Mouse (Mus musculus): ENCODE data around the gene Usp37. TPM values are rescaled to one million over a fixed set of nuclear protein-coding genes. Genes with fewer than 3 reads are reported as not detected.

Usp37 gene
- polyA plus RNA-seq, 1 experiment from 2014 or later, result 20.9 TPM

- Histone ChIP-seq H3K27me3 (replicated peaks; ENCODE audit: control insufficient read depth, insufficient read depth, low read length) (no peaks in the 10 kb centered on the region), H3K9ac (ENCODE audit: low read depth, low read length) (peak overlapping the region; percentile 98), H3K4me3 (ENCODE audit: low read length) (peak overlapping the region; percentile 78), H3K4me2 (ENCODE audit: low read depth, low read length) (peak overlapping the region; percentile 57), H3K9me3 (ENCODE audit: control insufficient read depth, low read length) (no peaks in the 10 kb centered on the region), H3K36me3 (ENCODE audit: control insufficient read depth, insufficient read depth, low read length) (peaks cover 16% of the 10 kb centered on the region), H3K27ac (ENCODE audit: low read length) (peak overlapping the region; percentile 99), H3K4me1 (ENCODE audit: control insufficient read depth, insufficient read depth, low read length) (peaks cover 39% of the 10 kb centered on the region)
- ATAC-seq, result peak; percentile 25
- WGBS, result 5% methylated on average over 29 of the region's 29 CpGs
Measured at GRCm38 (mm10) chr1:74389831-74390286, 154.2 kb downstream of the Usp37 start.

DNA sequence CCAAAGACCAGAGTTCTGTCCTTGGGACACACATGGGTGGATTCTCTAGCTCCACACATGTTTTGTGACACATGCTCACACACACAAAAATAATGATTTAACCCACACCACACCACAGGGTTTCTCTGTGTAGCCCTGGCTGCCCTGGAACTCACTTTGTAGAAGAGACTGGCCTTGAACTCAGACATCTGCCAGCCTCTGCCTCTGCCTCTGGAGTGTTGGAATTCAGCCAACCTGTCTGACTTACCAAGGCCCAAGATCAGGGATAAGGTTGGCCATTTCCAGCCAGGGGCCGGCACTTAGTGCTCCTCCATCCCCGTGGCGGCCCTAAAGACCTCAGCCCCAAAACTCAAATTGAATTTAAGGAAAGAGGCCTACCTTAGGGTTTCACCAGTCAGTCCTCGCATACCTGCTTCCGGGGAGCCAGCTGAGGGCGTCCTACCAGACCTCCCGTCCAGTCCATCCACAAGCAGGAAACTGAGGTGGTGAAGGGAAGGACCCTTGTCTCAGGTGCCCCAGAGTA lies 155.6 kb downstream of the Usp37 start:
- no peaks in the 10 kb centered on the region for H3K9me3 ChIP-seq (ENCODE audit: control insufficient read depth, low read length)
- no peak overlapping the region for H3K4me3 ChIP-seq (ENCODE audit: low read length)
- H3K27me3 ChIP-seq (replicated peaks; ENCODE audit: control insufficient read depth, insufficient read depth, low read length), result no peaks in the 10 kb centered on the region
- H3K4me2 ChIP-seq (ENCODE audit: low read depth, low read length), result no peak overlapping the region
- H3K4me1 ChIP-seq (ENCODE audit: control insufficient read depth, insufficient read depth, low read length), result peaks cover 32% of the 10 kb centered on the region
- 79% methylated on average over 7 of the region's 7 CpGs for WGBS
- no peak overlapping the region for H3K9ac ChIP-seq (ENCODE audit: low read depth, low read length)
- peaks cover 3% of the 10 kb centered on the region; the same call in 1 of the 2 replicates for H3K36me3 ChIP-seq (ENCODE audit: control insufficient read depth, insufficient read depth, low read length)
- H3K27ac ChIP-seq (ENCODE audit: low read length), result peak overlapping the region; percentile 52; the same call in 1 of the 2 replicates
- ATAC-seq, result no peak

DNA sequence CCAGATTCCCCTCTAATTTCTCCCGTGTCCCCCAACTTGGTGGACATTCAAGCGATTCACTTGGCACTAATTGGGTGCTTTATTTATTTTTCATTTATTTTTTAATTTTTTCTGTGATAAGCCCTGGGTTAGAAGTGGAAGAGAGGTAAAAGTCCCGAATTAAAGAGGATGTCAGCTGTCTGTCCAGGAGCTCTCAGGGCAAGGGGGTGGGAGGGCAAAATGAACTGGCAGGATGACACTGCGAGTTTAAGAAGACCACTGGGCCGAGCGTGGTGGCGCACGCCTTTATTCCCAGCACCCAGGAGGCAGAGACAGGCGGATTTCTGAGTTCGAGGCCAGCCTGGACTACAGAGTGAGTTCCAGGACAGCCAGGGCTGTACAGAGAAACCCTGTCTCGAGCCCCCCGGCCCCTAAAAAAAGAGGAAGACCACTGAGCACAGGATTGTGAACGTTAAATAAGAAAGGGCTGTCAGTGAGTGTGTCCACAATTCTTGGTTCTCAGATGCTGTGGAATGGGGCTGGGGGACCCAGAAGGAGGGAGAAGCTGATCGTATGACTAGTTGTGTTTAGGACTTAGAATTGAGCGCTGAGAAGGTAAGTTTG lies 156.6 kb downstream of the Usp37 start:
- peaks cover 29% of the 10 kb centered on the region for H3K4me1 ChIP-seq (ENCODE audit: control insufficient read depth, insufficient read depth, low read length)
- WGBS, result 54% methylated on average over 15 of the region's 15 CpGs
- H3K4me2 ChIP-seq (ENCODE audit: low read depth, low read length), result peak overlapping the region; percentile 68
- no peak for ATAC-seq
- H3K9ac ChIP-seq (ENCODE audit: low read depth, low read length), result peak overlapping the region; percentile 84
- no peaks in the 10 kb centered on the region for H3K36me3 ChIP-seq (ENCODE audit: control insufficient read depth, insufficient read depth, low read length)
- H3K4me3 ChIP-seq (ENCODE audit: low read length), result peak overlapping the region; percentile 64
- peak overlapping the region; percentile 100 for H3K27ac ChIP-seq (ENCODE audit: low read length)
- no peaks in the 10 kb centered on the region for H3K27me3 ChIP-seq (replicated peaks; ENCODE audit: control insufficient read depth, insufficient read depth, low read length)
- no peaks in the 10 kb centered on the region for H3K9me3 ChIP-seq (ENCODE audit: control insufficient read depth, low read length)

GRCm38 (mm10) chr1:74386714-74387385 lies 157.2 kb downstream of the Usp37 start:
- under 1% methylated on average over 26 of the region's 26 CpGs for whole genome bisulfite sequencing

DNA sequence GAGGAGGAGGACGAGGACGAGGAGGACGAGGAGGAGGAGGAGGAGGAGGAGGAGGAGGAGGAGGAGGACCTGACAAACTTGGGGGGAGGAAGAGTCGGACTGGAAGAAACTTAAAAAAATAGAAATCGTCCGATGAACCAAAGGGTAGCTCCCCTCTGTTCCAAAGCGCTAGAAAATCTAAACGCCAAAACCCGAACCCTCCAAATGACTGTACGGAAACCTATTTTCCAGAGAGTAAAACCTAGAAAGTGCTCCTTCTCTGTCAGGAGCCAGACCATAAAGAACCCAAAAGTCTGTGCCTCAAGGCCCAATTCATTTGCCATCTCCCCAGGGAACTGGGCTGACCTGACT lies 157.7 kb downstream of the Usp37 start:
- Histone ChIP-seq H3K9ac (ENCODE audit: low read depth, low read length) (peak overlapping the region; percentile 84), H3K36me3 (ENCODE audit: control insufficient read depth, insufficient read depth, low read length) (no peaks in the 10 kb centered on the region), H3K27me3 (replicated peaks; ENCODE audit: control insufficient read depth, insufficient read depth, low read length) (no peaks in the 10 kb centered on the region), H3K4me3 (ENCODE audit: low read length) (peak overlapping the region; percentile 64), H3K27ac (ENCODE audit: low read length) (peak overlapping the region; percentile 100), H3K9me3 (ENCODE audit: control insufficient read depth, low read length) (no peaks in the 10 kb centered on the region), H3K4me2 (ENCODE audit: low read depth, low read length) (peak overlapping the region; percentile 68), H3K4me1 (ENCODE audit: control insufficient read depth, insufficient read depth, low read length) (peaks cover 29% of the 10 kb centered on the region)
- 49% methylated on average over 7 of the region's 10 CpGs for WGBS
- ATAC-seq, result no peak

More at GRCm38 (mm10) chr1:74386714-74387385, 157.2 kb downstream of the Usp37 start:
- peak; percentile 80 for ATAC-seq
- Histone ChIP-seq H3K4me2 (ENCODE audit: low read depth, low read length) (peak overlapping the region; percentile 68), H3K9ac (ENCODE audit: low read depth, low read length) (peak overlapping the region; percentile 84), H3K4me3 (ENCODE audit: low read length) (peak overlapping the region; percentile 64), H3K9me3 (ENCODE audit: control insufficient read depth, low read length) (no peaks in the 10 kb centered on the region), H3K36me3 (ENCODE audit: control insufficient read depth, insufficient read depth, low read length) (no peaks in the 10 kb centered on the region), H3K27me3 (replicated peaks; ENCODE audit: control insufficient read depth, insufficient read depth, low read length) (no peaks in the 10 kb centered on the region), H3K27ac (ENCODE audit: low read length) (peak overlapping the region; percentile 100), H3K4me1 (ENCODE audit: control insufficient read depth, insufficient read depth, low read length) (peaks cover 29% of the 10 kb centered on the region)

GRCm38 (mm10) chr1:74385531-74385930 lies 158.6 kb downstream of the Usp37 start:
- no peaks in the 10 kb centered on the region for H3K9me3 ChIP-seq (ENCODE audit: control insufficient read depth, low read length)
- ATAC-seq, result no peak
- no peak overlapping the region for H3K4me3 ChIP-seq (ENCODE audit: low read length)
- 85% methylated on average over 8 of the region's 8 CpGs for WGBS
- H3K4me1 ChIP-seq (ENCODE audit: control insufficient read depth, insufficient read depth, low read length), result peaks cover 24% of the 10 kb centered on the region
- no peak overlapping the region for H3K27ac ChIP-seq (ENCODE audit: low read length)
- H3K9ac ChIP-seq (ENCODE audit: low read depth, low read length), result no peak overlapping the region
- no peaks in the 10 kb centered on the region for H3K27me3 ChIP-seq (replicated peaks; ENCODE audit: control insufficient read depth, insufficient read depth, low read length)
- no peak overlapping the region for H3K4me2 ChIP-seq (ENCODE audit: low read depth, low read length)
- no peaks in the 10 kb centered on the region for H3K36me3 ChIP-seq (ENCODE audit: control insufficient read depth, insufficient read depth, low read length)

MicroRNAs within 50 kb of the gene (microRNA counts, 519-probe panel; counts per million panel counts)
- 3,052 counts per million, percentile 78 among the panel's probes with 10 or more counts for microRNA mmu-miR-26b

Small RNA genes within 50 kb of the gene (microRNA-seq; reads per million reads assigned to microRNA genes)
- gene Gm25035 (not detected), gene Mir26b (44,780 reads per million, percentile 99 among the genes with 10 or more reads in this experiment)

Other genes with a start within 250 kb of the Usp37 start
- gene Tmbim1, start 238.7 kb downstream of the Usp37 start, polyA plus RNA-seq (2015; fragmentation: Nextera tagmentation; extraction: Ambion mirVana), result 77.3 and 79.8 TPM in 2 replicates
- gene Catip, start 182.2 kb downstream of the Usp37 start, polyA plus RNA-seq (2015; fragmentation: Nextera tagmentation; extraction: Ambion mirVana), result 0.24 and 0.50 TPM in 2 replicates
- 8.0 and 8.9 TPM in 2 replicates for gene Slc11a1, start 169.1 kb downstream of the Usp37 start, polyA plus RNA-seq (2015; fragmentation: Nextera tagmentation; extraction: Ambion mirVana)
- 69.4 and 72.3 TPM in 2 replicates for gene Ctdsp1, start 152.8 kb downstream of the Usp37 start, polyA plus RNA-seq (2015; fragmentation: Nextera tagmentation; extraction: Ambion mirVana)
- 207 and 244 TPM in 2 replicates for gene Vil1, start 134.9 kb downstream of the Usp37 start, polyA plus RNA-seq (2015; fragmentation: Nextera tagmentation; extraction: Ambion mirVana)
- gene Cnot9, start 38.2 kb downstream of the Usp37 start, polyA plus RNA-seq (2015; fragmentation: Nextera tagmentation; extraction: Ambion mirVana), result 51.5 and 52.1 TPM in 2 replicates
- gene Plcd4, start 1.4 kb downstream of the Usp37 start, polyA plus RNA-seq (2015; fragmentation: Nextera tagmentation; extraction: Ambion mirVana), result 0.10 and 0.29 TPM in 2 replicates
- 3.5 and 3.6 TPM in 2 replicates for gene Zfp142, start 44.0 kb upstream of the Usp37 start, polyA plus RNA-seq (2015; fragmentation: Nextera tagmentation; extraction: Ambion mirVana)
- gene Bcs1l, start 44.0 kb upstream of the Usp37 start, polyA plus RNA-seq (2015; fragmentation: Nextera tagmentation; extraction: Ambion mirVana), result 21.5 and 23.3 TPM in 2 replicates
- gene Rnf25, start 57.1 kb upstream of the Usp37 start, polyA plus RNA-seq (2015; fragmentation: Nextera tagmentation; extraction: Ambion mirVana), result 26.3 and 28.2 TPM in 2 replicates
- 3.0 and 3.3 TPM in 2 replicates for gene Stk36, start 57.2 kb upstream of the Usp37 start, polyA plus RNA-seq (2015; fragmentation: Nextera tagmentation; extraction: Ambion mirVana)
- 6.9 and 7.1 TPM in 2 replicates for gene Ttll4, start 117.5 kb upstream of the Usp37 start, polyA plus RNA-seq (2015; fragmentation: Nextera tagmentation; extraction: Ambion mirVana)
- gene Cyp27a1, start 169.3 kb upstream of the Usp37 start, polyA plus RNA-seq (2015; fragmentation: Nextera tagmentation; extraction: Ambion mirVana), result 7.6 and 8.0 TPM in 2 replicates
- gene Prkag3, start 204.9 kb upstream of the Usp37 start, polyA plus RNA-seq (2015; fragmentation: Nextera tagmentation; extraction: Ambion mirVana), result 0.15 and 0.17 TPM in 2 replicates
- gene Wnt6, start 227.6 kb upstream of the Usp37 start, polyA plus RNA-seq (2015; fragmentation: Nextera tagmentation; extraction: Ambion mirVana), result 0.22 and 0.49 TPM in 2 replicates
- gene Wnt10a, start 247.2 kb upstream of the Usp37 start, polyA plus RNA-seq (2015; fragmentation: Nextera tagmentation; extraction: Ambion mirVana), result 0.05 and 0.09 TPM in 2 replicates

Measured in intestine, embryonic 16.5 days (tissue).